Mouse (Mus musculus) testis, adult 2 months (tissue): Measurements from ENCODE around the gene Fnbp1. TPM values are rescaled to one million over a fixed set of nuclear protein-coding genes. Genes with fewer than 3 reads are reported as not detected.

ENCODE experiments used
- H3K27ac ChIP-seq: fragments of 200-500 bp; 2 replicates; pipeline ENCODE4 v1.5.1; 2012; ENCODE audit warnings: low read depth, low read length; ENCODE audit not compliant: control insufficient read depth, insufficient read depth
- H3K27me3 ChIP-seq: fragments of 200-500 bp; 2 replicates; pipeline ENCODE4 v1.6.1; 2012; ENCODE audit warnings: mild to moderate bottlenecking, low read length, moderate library complexity; ENCODE audit not compliant: control insufficient read depth, insufficient read depth
- H3K36me3 ChIP-seq: fragments of 200-500 bp; 2 replicates; pipeline ENCODE4 v1.6.1; 2012; ENCODE audit warnings: mild to moderate bottlenecking, low read length; ENCODE audit not compliant: control insufficient read depth, insufficient read depth
- H3K4me1 ChIP-seq: fragments of 200-500 bp; 2 replicates; pipeline ENCODE4 v1.6.1; 2012; ENCODE audit warnings: low read length; ENCODE audit not compliant: control insufficient read depth, insufficient read depth
- H3K4me3 ChIP-seq: fragments of 200-500 bp; 2 replicates; pipeline ENCODE4 v1.5.1; 2012; ENCODE audit warnings: low read depth, mild to moderate bottlenecking, low read length, moderate library complexity, mixed read lengths; ENCODE audit not compliant: control insufficient read depth
- CTCF ChIP-seq: fragments of 200-500 bp; IDR thresholded peaks from 2 replicates; pipeline ENCODE4 v1.5.1; 2012; ENCODE audit warnings: low read depth, mild to moderate bottlenecking, inconsistent platforms, low read length, moderate library complexity; ENCODE audit not compliant: control insufficient read depth, insufficient read depth, insufficient replicate concordance
- POLR2A ChIP-seq: fragments of 200-500 bp; IDR thresholded peaks from 2 replicates; pipeline ENCODE4 v1.6.1; 2012; ENCODE audit warnings: low read depth, mild to moderate bottlenecking, inconsistent platforms, low read length, moderate library complexity; ENCODE audit not compliant: control insufficient read depth
- polyA plus RNA-seq: library from polyadenylated mRNA; depleted of rRNA; stranded (reverse); fragments of >200 nt; gene quantifications from 2 replicates; pipeline ENCODE4 v1.2.3, GENCODE M21; 2012

The Fnbp1 gene
- polyA plus RNA-seq, 1 experiment, result 6.3 TPM

GRCm38 (mm10) chr2:31084169-31084850 is 57.5 kb downstream of the Fnbp1 start:
- Histone ChIP-seq H3K36me3 (no peaks in the 10 kb centered on the region), H3K27me3 (no peaks in the 10 kb centered on the region)
- no peak for TF ChIP-seq POLR2A
- no peak for TF ChIP-seq CTCF

GRCm38 (mm10) chr2:31083372-31083771 is 58.4 kb downstream of the Fnbp1 start:
- Histone ChIP-seq H3K27ac (no peak overlapping the region; the same call in 1 of the 2 replicates), H3K36me3 (no peaks in the 10 kb centered on the region), H3K4me1 (no peaks in the 10 kb centered on the region), H3K4me3 (no peak overlapping the region), H3K27me3 (no peaks in the 10 kb centered on the region)
- TF ChIP-seq POLR2A, result no peak

More at GRCm38 (mm10) chr2:31084169-31084850, 57.5 kb downstream of the Fnbp1 start:
- no peak overlapping the region for H3K27ac ChIP-seq
- H3K4me1 ChIP-seq, result no peaks in the 10 kb centered on the region
- H3K4me3 ChIP-seq, result no peak overlapping the region

- H3K4me3 ChIP-seq, result no peak overlapping the region
- no peaks in the 10 kb centered on the region for H3K27me3 ChIP-seq
- TF ChIP-seq CTCF (no peak), POLR2A (no peak)
- no peaks in the 10 kb centered on the region for H3K4me1 ChIP-seq
- no peaks in the 10 kb centered on the region for H3K36me3 ChIP-seq
- 0 out of 2 replicates have a peak overlapping the region, but pooled peaks have one; percentile 33 for H3K27ac ChIP-seq
These were observed 59.2 kb downstream of the Fnbp1 start for GRCm38 (mm10) chr2:31082639-31083038.

GRCm38 (mm10) chr2:31081349-31081748 is 60.5 kb downstream of the Fnbp1 start:
- H3K27me3 ChIP-seq, result no peaks in the 10 kb centered on the region
- no peaks in the 10 kb centered on the region for H3K36me3 ChIP-seq
- TF ChIP-seq POLR2A (no peak), CTCF (no peak)
- no peak overlapping the region for H3K4me3 ChIP-seq
- peak overlapping the region; percentile 18 for H3K27ac ChIP-seq
- H3K4me1 ChIP-seq, result no peaks in the 10 kb centered on the region

GRCm38 (mm10) chr2:31079117-31079516 is 62.7 kb downstream of the Fnbp1 start:
- TF ChIP-seq CTCF (no peak), POLR2A (no peak)
- Histone ChIP-seq H3K27ac (no peak overlapping the region), H3K36me3 (no peaks in the 10 kb centered on the region)

GRCm38 (mm10) chr2:31077574-31077973 is 64.2 kb downstream of the Fnbp1 start:
- no peaks in the 10 kb centered on the region for H3K36me3 ChIP-seq
- no peak overlapping the region for H3K27ac ChIP-seq
- H3K4me3 ChIP-seq, result no peak overlapping the region
- H3K4me1 ChIP-seq, result no peaks in the 10 kb centered on the region
- TF ChIP-seq CTCF (no peak), POLR2A (no peak)
- H3K27me3 ChIP-seq, result no peaks in the 10 kb centered on the region

More at GRCm38 (mm10) chr2:31079117-31079516, 62.7 kb downstream of the Fnbp1 start:
- Histone ChIP-seq H3K4me1 (no peaks in the 10 kb centered on the region), H3K4me3 (no peak overlapping the region), H3K27me3 (no peaks in the 10 kb centered on the region)

- no peak for TF ChIP-seq CTCF
- Histone ChIP-seq H3K4me3 (no peak overlapping the region), H3K36me3 (no peaks in the 10 kb centered on the region), H3K27me3 (no peaks in the 10 kb centered on the region), H3K27ac (no peak overlapping the region), H3K4me1 (no peaks in the 10 kb centered on the region)
These were observed 65.3 kb downstream of the Fnbp1 start for GRCm38 (mm10) chr2:31076351-31077140.
